Mouse (Mus musculus) midbrain, embryonic 12.5 days (tissue): Measurements from ENCODE around the gene Elp6. TPM values are rescaled to one million over a fixed set of nuclear protein-coding genes. Genes with fewer than 3 reads are reported as not detected.

ENCODE experiments used
- ATAC-seq: fragments of 200-750 bp; cut with Nextera tagmentation; 2 replicates; pipeline ENCODE4 v1.8.0; 2017; ENCODE audit warnings: low read depth, moderate TSS enrichment, moderate library complexity; ENCODE audit not compliant: low FRiP score
- H3K27ac ChIP-seq: fragments of 300-500 bp; sonication (generic); replicated peaks from 2 replicates; pipeline ENCODE4 v1.5.1; 2016; ENCODE audit warnings: mild to moderate bottlenecking
- H3K27me3 ChIP-seq: fragments of 300-500 bp; sonication (generic); 2 replicates; pipeline ENCODE4 v1.6.1; 2016; ENCODE audit warnings: mild to moderate bottlenecking
- H3K36me3 ChIP-seq: fragments of 300-500 bp; sonication (generic); 2 replicates; pipeline ENCODE4 v1.6.1; 2016
- H3K4me1 ChIP-seq: fragments of 300-500 bp; sonication (generic); 2 replicates; pipeline ENCODE4 v1.6.1; 2016
- H3K4me2 ChIP-seq: fragments of 300-500 bp; sonication (generic); replicated peaks from 2 replicates; pipeline ENCODE4 v1.6.1; 2016; ENCODE audit warnings: mild to moderate bottlenecking, moderate library complexity
- H3K4me3 ChIP-seq: fragments of 300-500 bp; sonication (generic); 2 replicates; pipeline ENCODE4 v1.5.1; 2016; ENCODE audit warnings: mild to moderate bottlenecking
- H3K9ac ChIP-seq: fragments of 300-500 bp; sonication (generic); replicated peaks from 2 replicates; pipeline ENCODE4 v1.6.1; 2016; ENCODE audit warnings: mild to moderate bottlenecking, moderate library complexity
- H3K9me3 ChIP-seq: fragments of 300-500 bp; sonication (generic); 2 replicates; pipeline ENCODE4 v1.6.1; 2016; ENCODE audit warnings: mild to moderate bottlenecking
- WGBS: fragments of 180-500 bp; shearing (Covaris S2); methylation state at CpG from one replicate; pipeline ENCODE4 v1.1.7; 2016; 5-methylcytosine and 5-hydroxymethylcytosine counted together
- polyA plus RNA-seq: library from polyadenylated mRNA; unstranded; fragments of >200 nt; fragmentation: Nextera tagmentation; extraction: Ambion mirVana; gene quantifications from 2 replicates; pipeline ENCODE4 v1.2.1, GENCODE M21; 2016

Gene Elp6
- polyA plus RNA-seq, 1 experiment from 2014 or later: 38.7 TPM

- Histone ChIP-seq H3K27ac (no peak overlapping the region), H3K4me3 (no peak overlapping the region), H3K4me1 (no peaks in the 10 kb centered on the region; the same call in 1 of the 2 replicates), H3K27me3 (no peaks in the 10 kb centered on the region), H3K4me2 (no peak overlapping the region), H3K9me3 (no peaks in the 10 kb centered on the region), H3K36me3 (no peaks in the 10 kb centered on the region), H3K9ac (no peak overlapping the region)
- no peak for ATAC-seq
- WGBS: 58% methylated on average over 6 of the region's 6 CpGs
Measured at GRCm38 (mm10) chr9:110343805-110344204, 38.8 kb downstream of the Elp6 start.

GRCm38 (mm10) chr9:110345057-110345739 is 40.2 kb downstream of the Elp6 start:
- WGBS: 80% methylated on average over 7 of the region's 7 CpGs
- no peak for ATAC-seq

GRCm38 (mm10) chr9:110348899-110349298 is 43.9 kb downstream of the Elp6 start:
- Histone ChIP-seq H3K27me3 (no peaks in the 10 kb centered on the region), H3K9me3 (no peaks in the 10 kb centered on the region), H3K36me3 (no peaks in the 10 kb centered on the region), H3K4me2 (no peak overlapping the region), H3K4me3 (no peak overlapping the region), H3K9ac (no peak overlapping the region), H3K27ac (no peak overlapping the region), H3K4me1 (no peaks in the 10 kb centered on the region; the same call in 1 of the 2 replicates)
- WGBS: 73% methylated on average over 4 of the region's 4 CpGs
- ATAC-seq: no peak

More at GRCm38 (mm10) chr9:110345057-110345739, 40.2 kb downstream of the Elp6 start:
- H3K4me3 ChIP-seq: no peak overlapping the region
- no peaks in the 10 kb centered on the region for H3K36me3 ChIP-seq
- no peaks in the 10 kb centered on the region for H3K27me3 ChIP-seq
- no peaks in the 10 kb centered on the region for H3K9me3 ChIP-seq
- H3K9ac ChIP-seq: no peak overlapping the region
- no peaks in the 10 kb centered on the region; the same call in 1 of the 2 replicates for H3K4me1 ChIP-seq
- no peak overlapping the region for H3K27ac ChIP-seq
- H3K4me2 ChIP-seq: no peak overlapping the region

GRCm38 (mm10) chr9:110350188-110350587 is 45.2 kb downstream of the Elp6 start:
- H3K36me3 ChIP-seq: no peaks in the 10 kb centered on the region
- no peaks in the 10 kb centered on the region; the same call in 1 of the 2 replicates for H3K4me1 ChIP-seq
- no peak overlapping the region for H3K27ac ChIP-seq
- H3K4me3 ChIP-seq: no peak overlapping the region
- H3K9me3 ChIP-seq: no peaks in the 10 kb centered on the region
- ATAC-seq: no peak
- no peak overlapping the region for H3K9ac ChIP-seq
- H3K27me3 ChIP-seq: no peaks in the 10 kb centered on the region
- no peak overlapping the region for H3K4me2 ChIP-seq
- 89% methylated on average over 5 of the region's 5 CpGs for WGBS

GRCm38 (mm10) chr9:110350612-110351011 is 45.6 kb downstream of the Elp6 start:
- WGBS: 84% methylated on average over 5 of the region's 5 CpGs
- H3K27me3 ChIP-seq: no peaks in the 10 kb centered on the region
- no peaks in the 10 kb centered on the region for H3K9me3 ChIP-seq
- H3K4me1 ChIP-seq: no peaks in the 10 kb centered on the region
- no peak overlapping the region for H3K4me2 ChIP-seq
- H3K9ac ChIP-seq: no peak overlapping the region
- H3K36me3 ChIP-seq: no peaks in the 10 kb centered on the region
- no peak for ATAC-seq
- no peak overlapping the region for H3K27ac ChIP-seq
- H3K4me3 ChIP-seq: no peak overlapping the region

- ATAC-seq: no peak
- Histone ChIP-seq H3K4me3 (no peak overlapping the region), H3K9ac (no peak overlapping the region), H3K27ac (no peak overlapping the region), H3K27me3 (no peaks in the 10 kb centered on the region), H3K4me2 (no peak overlapping the region), H3K4me1 (no peaks in the 10 kb centered on the region), H3K9me3 (no peaks in the 10 kb centered on the region), H3K36me3 (no peaks in the 10 kb centered on the region)
- 96% methylated on average over 2 of the region's 2 CpGs for WGBS
Measured at GRCm38 (mm10) chr9:110351350-110351749, 46.4 kb downstream of the Elp6 start.

- Histone ChIP-seq H3K9me3 (no peaks in the 10 kb centered on the region), H3K36me3 (no peaks in the 10 kb centered on the region), H3K4me1 (no peaks in the 10 kb centered on the region), H3K9ac (no peak overlapping the region), H3K27ac (no peak overlapping the region), H3K4me2 (no peak overlapping the region), H3K27me3 (no peaks in the 10 kb centered on the region), H3K4me3 (no peak overlapping the region)
- no peak for ATAC-seq
- WGBS: 90% methylated on average over 8 of the region's 8 CpGs
Measured at GRCm38 (mm10) chr9:110351932-110352632, 47.1 kb downstream of the Elp6 start.

- H3K9ac ChIP-seq: no peak overlapping the region
- H3K4me1 ChIP-seq: no peaks in the 10 kb centered on the region
- H3K36me3 ChIP-seq: peaks cover 14% of the 10 kb centered on the region; the same call in 1 of the 2 replicates
- H3K27me3 ChIP-seq: no peaks in the 10 kb centered on the region
- no peak for ATAC-seq
- WGBS: 86% methylated on average over 2 of the region's 2 CpGs
- H3K4me3 ChIP-seq: no peak overlapping the region
- no peaks in the 10 kb centered on the region for H3K9me3 ChIP-seq
- no peak overlapping the region for H3K27ac ChIP-seq
- H3K4me2 ChIP-seq: no peak overlapping the region
Measured at GRCm38 (mm10) chr9:110358341-110358740, 53.4 kb downstream of the Elp6 start.

GRCm38 (mm10) chr9:110361299-110361698 is 56.3 kb downstream of the Elp6 start:
- Histone ChIP-seq H3K9ac (no peak overlapping the region), H3K4me3 (no peak overlapping the region), H3K4me1 (no peaks in the 10 kb centered on the region), H3K4me2 (no peak overlapping the region), H3K36me3 (peaks cover 31% of the 10 kb centered on the region; the same call in 1 of the 2 replicates), H3K27me3 (no peaks in the 10 kb centered on the region), H3K27ac (no peak overlapping the region), H3K9me3 (no peaks in the 10 kb centered on the region)
- WGBS: 76% methylated on average over 12 of the region's 12 CpGs
- no peak for ATAC-seq

GRCm38 (mm10) chr9:110362337-110362736 is 57.4 kb downstream of the Elp6 start:
- no peak overlapping the region for H3K9ac ChIP-seq
- H3K4me1 ChIP-seq: no peaks in the 10 kb centered on the region
- no peaks in the 10 kb centered on the region for H3K27me3 ChIP-seq
- 86% methylated on average over 10 of the region's 10 CpGs for WGBS
- no peak overlapping the region for H3K4me3 ChIP-seq
- no peak overlapping the region for H3K4me2 ChIP-seq
- H3K36me3 ChIP-seq: peaks cover 31% of the 10 kb centered on the region; the same call in 1 of the 2 replicates
- no peak for ATAC-seq
- H3K9me3 ChIP-seq: no peaks in the 10 kb centered on the region
- H3K27ac ChIP-seq: no peak overlapping the region

- Histone ChIP-seq H3K27me3 (no peaks in the 10 kb centered on the region), H3K4me3 (no peak overlapping the region), H3K9ac (no peak overlapping the region), H3K4me2 (no peak overlapping the region), H3K27ac (no peak overlapping the region), H3K9me3 (no peaks in the 10 kb centered on the region), H3K36me3 (peaks cover 33% of the 10 kb centered on the region; the same call in 1 of the 2 replicates), H3K4me1 (no peaks in the 10 kb centered on the region)
- no peak for ATAC-seq
- 79% methylated on average over 5 of the region's 5 CpGs for WGBS
Measured at GRCm38 (mm10) chr9:110366746-110367145, 61.8 kb downstream of the Elp6 start.

- Histone ChIP-seq H3K4me2 (no peak overlapping the region), H3K27me3 (no peaks in the 10 kb centered on the region), H3K4me1 (no peaks in the 10 kb centered on the region), H3K36me3 (peaks cover 33% of the 10 kb centered on the region), H3K4me3 (no peak overlapping the region), H3K9ac (no peak overlapping the region), H3K27ac (no peak overlapping the region), H3K9me3 (no peaks in the 10 kb centered on the region)
- ATAC-seq: no peak
- 94% methylated on average over 3 of the region's 3 CpGs for WGBS
Measured at GRCm38 (mm10) chr9:110369860-110370259, 64.9 kb downstream of the Elp6 start.
